Mouse (Mus musculus) B cell, adult (primary cell): Measurements from ENCODE around the gene Astn1. TPM values are rescaled to one million over a fixed set of nuclear protein-coding genes. Genes with fewer than 3 reads are reported as not detected.

ENCODE experiments used
- total RNA-seq: library from RNA; stranded (reverse); gene quantifications from 4 replicates; pipeline ENCODE4 v1.2.4, GENCODE M21; 2023; ENCODE audit not compliant: inconsistent age

Gene Astn1
- total RNA-seq: not detected in 4 replicates

GRCm38 (mm10) chr1:158361964-158362291 lies at the start of gene Astn1:
Gene Astn1 (plus strand): TSS chr1:158362273.

DNA sequence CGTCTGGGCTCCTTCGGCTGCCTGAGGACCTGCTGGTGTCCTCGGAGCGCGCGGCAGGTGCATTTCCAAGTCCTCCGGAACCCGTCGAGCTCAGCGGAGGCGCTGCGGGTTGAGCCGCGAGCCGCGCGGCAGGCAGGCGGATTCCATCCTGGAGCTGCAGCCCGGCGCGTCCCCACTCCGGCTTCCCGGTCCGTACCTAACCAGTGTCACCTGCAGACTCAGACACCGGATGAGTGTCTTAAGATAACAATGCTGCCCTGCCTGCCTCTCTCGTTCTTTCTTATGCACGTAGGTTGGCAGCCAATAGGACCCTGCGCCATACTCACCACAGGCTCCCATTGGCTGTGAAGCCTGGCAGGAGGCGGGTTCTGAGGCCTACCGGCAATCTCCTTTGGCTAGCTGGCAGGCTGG lies 6.0 kb upstream of the Astn1 start, which contains the start of gene Brinp2:
Brinp2 (minus strand) TSS at position 276 of the 411 bp plus-strand sequence.

Other genes with a start within 250 kb of the Astn1 start
- not detected in 4 replicates for gene Brinp2, start 5.9 kb upstream of the Astn1 start, total RNA-seq